Mouse (Mus musculus) retina, adult 2 months (tissue): ENCODE measurements at regions not wholly inside any gene's neighbourhood (a gene's known extent, or its start where the extent isn't known, plus 50 kb on each side); places are given as distances from the start of the nearest gene placed in this dataset.

Experiments
- DNase-seq: peaks from one replicate; pipeline ENCODE4 v3.0.0-alpha.2; 2012; ENCODE audit warnings: low read depth, low spot score

DNA sequence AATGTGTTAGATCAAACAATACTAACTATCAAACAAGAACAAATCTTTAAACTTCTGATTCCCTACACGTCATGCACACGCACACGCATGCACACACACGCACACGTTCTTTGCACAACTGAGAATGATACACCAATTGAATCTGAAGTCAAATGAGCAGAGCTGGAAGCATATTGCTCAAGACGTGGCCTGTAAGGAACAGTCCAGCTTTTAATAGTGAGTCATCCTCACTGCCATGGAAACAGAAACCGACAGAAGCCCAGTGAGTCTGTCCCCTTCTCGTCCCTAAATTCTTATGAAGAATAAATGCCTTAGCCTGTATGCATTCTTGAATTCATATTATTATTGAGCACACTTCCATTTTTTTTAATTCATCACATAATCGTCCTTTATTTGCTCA lies 75.7 kb upstream of the Magi3 start:
- DNase-seq, result no peak

DNA sequence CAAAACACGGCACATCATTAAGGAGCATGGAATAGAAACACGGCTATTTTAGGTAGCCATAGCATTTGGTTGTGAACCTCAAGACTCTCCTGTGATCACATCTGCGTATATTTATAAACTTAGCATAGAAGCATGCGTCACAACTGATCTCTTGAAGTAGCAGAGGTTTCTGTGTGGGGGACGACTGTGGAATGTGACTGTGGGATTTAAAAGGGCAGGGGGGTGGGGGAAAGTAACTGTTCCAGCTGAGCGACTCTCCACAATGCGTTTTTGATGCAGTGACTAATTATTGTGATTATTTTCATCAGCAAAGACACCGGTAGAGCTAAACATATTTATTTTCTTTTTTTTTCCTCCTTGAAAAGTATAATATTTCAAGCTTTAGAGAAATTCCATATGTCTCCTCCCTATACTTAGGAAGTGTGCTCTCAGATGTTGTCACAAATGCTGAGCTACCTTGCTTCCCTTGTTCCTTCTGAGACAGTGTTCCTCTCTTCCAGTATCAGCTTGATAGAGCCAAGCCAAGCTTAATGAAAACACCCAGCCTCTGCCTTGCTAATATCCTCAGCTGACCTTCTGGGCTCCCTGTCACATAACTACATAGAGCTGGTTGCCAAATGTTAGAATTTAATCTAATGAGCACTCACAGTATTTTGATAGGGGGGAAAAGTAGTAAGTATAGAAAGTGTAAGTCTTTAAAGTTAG lies 75.0 kb upstream of the Magi3 start:
- no peak for DNase-seq

DNA sequence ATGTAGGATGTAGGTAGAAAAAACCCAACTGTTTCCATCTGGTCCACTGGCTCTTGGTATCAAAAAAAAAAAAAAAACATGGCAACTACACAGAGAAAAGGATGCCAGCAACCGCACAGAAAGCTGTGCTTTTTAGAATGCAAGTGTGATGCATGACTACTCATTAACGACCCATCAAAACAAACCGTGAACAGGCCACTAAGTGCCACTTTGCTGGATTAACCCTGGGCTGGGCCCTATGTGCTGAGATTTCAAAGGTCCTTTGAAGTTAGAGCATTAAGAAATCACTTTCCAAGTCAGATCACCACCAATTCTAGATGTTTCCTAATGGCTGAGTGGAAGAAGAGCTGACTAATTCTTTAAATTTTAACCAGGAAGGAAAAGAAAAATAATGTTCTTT lies 73.7 kb upstream of the Magi3 start:
- DNase-seq, result no peak

DNA sequence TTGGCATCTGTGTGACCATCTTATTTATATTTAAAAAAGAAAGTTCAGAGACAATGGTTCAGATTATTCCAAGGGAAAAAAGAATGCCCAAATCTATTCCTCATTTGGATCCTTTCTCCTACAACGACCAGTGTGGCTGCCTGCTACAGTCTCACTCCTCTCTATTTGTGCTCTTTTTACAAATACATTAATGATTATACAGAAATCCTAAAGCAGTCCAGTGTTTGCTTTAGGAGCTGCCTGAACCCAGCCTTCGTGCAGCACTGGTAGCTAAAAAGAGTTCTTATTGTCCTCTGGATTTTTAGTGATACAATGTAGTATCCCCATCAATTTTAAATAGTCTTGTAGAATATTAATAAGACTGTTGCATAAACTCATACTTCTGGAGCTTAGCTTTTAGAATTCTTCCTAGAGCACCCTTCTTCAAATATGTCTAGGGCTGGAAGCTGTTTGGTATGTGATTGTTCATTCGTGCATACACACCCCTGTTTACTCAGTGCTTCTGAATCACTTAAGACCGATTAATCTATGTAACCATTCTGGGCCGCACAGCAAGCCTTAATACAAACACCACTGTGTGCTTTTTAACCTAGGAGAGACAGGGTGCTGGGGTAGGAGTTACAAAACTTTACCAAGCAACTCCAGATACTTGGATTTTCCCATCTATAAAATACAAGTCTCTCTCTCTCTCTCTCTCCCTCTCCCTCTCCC lies 69.0 kb upstream of the Magi3 start:
- no peak for DNase-seq

DNA sequence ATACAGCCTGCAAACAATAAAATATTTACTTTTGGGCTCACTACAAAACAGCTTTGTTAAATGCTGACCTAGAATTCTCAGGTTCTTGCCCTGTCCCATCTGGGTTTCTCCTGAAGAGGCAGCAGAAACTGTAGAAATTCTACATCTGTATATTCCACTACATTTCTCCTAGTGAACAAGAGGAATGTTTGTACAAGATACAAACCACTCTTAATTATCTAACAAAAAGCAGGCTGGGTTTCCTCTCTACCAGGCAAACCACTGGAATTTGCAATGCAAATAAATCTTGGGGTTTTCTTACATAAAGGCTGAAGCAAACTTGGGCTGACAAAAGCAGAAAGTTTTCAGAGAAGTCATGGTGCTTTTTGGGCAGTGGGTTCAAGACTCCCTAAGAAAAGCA lies 67.7 kb upstream of the Magi3 start:
- no peak for DNase-seq

DNA sequence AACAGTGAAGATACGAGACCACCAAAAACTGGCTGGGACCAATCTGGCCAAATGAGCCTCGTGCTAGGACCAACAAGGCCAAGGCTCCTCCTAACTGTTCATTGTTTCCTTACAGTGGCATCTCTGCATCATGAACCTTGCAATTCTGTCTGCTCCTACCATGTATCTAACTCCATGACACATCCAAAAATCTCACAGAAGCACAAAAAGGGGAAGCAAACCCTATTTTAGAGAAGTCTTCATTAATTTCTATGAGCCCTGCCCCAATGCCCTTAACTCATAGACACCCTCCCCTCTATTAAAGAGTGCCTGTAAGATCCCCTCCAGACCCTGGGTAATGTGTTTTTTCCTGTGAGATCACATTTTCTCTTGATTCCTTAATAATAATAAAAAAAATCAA lies 64.8 kb upstream of the Magi3 start:
- no peak for DNase-seq

DNA sequence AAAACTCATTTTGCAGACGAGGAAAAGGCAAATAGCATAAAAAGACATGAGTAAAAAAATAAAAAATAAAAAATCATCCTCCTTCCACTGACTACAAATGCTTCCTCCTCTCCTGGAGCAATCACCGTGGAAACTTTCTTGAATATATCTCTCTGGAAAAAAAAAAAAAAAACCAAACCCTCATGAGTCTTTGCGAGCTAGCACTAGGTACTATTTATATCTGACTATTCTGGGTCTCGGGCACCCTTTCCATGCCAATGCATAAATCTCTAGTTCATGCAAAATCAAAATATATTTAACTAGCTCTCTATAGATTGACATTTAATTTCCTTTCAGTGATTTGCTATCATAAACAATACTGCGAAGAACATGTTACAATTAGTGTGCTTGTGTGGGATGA lies 63.7 kb upstream of the Magi3 start:
- no peak for DNase-seq

DNA sequence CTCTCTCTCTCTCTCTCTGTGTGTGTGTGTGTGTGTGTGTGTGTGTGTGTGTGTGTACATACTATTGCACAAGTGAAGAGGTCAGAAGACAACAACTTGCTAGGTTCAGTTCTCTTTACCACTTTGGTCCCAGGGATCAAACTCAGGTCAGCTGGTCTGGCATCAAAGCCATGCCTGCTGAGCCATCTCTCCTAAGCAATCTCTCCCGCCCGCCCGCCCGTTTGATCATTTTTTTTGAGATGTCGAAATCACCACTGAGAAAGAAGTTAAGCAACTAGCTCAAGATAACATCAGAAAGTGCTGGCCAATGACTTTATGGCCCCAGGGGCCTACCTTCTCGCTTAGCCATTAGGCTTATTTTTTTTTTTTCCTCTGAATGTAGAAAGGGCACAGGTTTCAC lies 59.3 kb upstream of the Magi3 start:
- DNase-seq, result no peak

DNA sequence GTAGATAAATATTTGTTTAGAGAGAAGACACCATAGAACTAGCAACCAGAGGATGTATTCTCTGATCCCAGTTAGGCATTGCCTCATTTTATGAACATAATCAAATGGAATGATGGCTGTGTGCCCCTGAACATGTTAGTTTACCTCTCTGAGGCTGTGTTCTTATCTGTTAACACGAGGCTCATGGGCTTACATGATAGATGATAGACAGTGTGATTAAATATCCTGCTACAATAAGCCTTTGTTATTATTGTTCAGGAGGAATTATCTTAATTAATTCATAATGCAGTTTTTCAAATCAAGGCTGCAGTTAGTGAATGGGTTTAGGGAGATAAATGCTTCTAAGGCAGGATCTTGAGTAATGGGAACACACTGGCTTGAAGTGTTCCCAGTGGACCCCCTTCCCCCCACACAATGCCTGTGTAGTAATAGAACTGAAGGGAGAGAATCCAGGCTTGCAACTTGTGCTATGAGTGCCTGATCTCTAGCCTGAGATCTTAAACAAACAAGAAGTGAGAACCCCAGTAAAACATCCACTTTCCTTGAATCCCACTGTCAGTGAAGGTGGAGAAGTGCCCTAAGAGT lies 54.6 kb upstream of the Magi3 start:
- DNase-seq, result no peak

DNA sequence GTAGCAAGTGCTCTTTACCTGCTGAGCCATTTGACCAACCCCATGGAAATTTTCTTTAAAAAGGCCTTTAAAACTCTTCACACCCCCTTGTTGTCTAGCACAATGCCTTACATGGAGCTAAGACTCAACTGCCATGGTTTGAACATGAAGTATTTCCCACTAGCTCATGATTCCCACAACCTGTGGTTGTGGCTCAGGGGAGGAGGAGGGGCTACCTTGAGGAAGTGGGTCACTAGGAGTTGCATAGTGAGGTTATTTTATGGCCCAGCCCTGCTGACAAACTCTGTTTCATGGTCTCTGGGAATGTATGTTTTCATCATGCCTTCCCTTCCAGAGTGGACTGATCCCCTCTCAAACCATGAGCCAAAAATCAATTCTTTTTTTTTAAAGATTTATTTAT lies 53.9 kb upstream of the Magi3 start:
- no peak for DNase-seq
